Mouse (Mus musculus): ENCODE measurements around the gene Rgl1.

DNA sequence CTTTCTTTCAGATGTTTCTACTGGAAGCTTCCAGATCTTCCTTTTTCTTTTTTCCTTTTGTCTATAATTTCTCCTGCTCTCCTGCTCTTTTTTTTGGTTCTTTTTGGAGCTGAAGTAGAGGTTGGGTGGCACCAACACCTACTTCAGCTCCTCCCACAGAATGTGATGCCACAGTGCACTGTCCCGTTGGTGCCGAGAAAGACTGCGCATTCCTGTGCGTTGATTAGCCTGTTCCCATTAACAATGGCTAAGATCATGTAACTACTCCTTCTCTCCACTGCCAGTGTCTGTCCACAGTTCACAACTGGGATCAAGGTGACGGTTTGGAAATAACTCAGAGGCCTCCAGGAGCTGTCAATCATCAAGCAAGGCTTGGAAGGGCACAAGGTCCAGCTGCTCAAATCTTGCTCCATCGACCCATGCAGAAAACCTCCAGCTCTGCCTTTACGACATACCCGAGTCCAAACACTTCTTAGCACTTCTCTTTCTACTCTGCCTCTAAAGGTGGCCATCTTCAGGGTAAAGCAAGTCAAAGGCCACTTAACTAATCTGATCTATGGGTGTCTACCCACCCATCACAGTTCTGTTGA, 192.6 kb downstream of the Rgl1 start:
- no peak for TF ChIP-seq CTCF (conservative IDR thresholded peaks at IDR 0.05; ENCODE audit: low read length)
- no peak for TF ChIP-seq POU5F1 (IDR thresholded peaks at IDR 0.05; ENCODE audit: borderline replicate concordance, low read length)
